Mouse (Mus musculus): ENCODE data around the gene Znhit6.

Gene Znhit6

DNA sequence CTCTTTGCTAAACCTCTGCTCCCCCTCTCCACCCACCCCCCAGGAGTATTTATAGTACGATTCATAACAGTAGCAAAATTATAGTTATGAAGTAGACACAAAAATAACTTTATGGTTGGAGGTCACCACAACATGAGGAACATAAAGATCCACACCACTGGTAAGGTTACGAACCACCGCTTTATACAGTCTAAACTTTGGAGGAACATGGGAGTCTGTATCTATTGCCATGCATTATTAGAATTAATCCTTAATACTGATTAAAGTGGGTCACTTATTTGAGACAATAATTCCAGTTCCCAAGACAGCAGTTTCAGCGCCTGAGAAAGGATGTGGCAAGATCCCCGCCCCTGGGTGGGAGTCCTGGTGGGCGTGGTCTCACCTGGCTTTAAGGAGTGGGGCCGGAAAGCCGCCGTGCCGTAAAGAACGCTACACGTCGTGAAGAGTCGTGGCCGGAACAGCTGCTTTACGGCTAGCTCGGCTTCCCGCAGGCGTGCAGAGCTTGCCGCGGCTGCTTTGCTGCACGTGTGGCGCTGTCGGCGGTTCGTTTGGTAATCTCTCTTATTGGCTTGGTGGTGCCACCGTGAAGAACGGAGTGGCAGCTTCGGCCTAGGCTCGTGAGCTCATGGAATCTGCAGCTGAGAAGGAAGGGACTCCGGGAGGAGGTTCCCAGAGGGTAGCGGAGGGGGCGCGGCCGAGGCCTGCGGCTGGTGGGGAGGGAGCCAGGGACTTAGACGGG, at the start of gene Znhit6:
Gene Znhit6 (plus strand): TSS at position 463 of the 739 bp plus-strand sequence.
- peak; percentile 87 for DNase-seq (ENCODE audit: low spot score)

DNA sequence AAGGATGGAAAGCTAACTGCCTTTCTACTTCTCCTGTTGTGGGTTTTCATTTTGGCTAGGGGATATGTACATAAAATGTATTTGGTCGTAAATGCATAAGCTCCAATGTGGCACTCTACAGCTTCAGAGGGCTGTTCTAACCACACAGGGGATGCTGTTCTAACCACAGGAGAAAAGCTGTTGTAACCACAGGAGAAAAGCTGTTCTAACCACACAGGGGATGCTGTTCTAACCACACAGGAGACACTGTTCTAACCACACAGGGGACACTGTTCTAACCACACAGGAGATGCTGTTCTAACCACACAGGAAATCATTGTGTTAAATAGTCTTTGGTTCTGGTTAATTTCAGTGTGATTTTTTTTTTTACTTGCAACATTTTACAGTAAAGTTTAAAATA, 38.1 kb upstream of the Znhit6 start:
- DNase-seq (ENCODE audit: low spot score): no peak

DNA sequence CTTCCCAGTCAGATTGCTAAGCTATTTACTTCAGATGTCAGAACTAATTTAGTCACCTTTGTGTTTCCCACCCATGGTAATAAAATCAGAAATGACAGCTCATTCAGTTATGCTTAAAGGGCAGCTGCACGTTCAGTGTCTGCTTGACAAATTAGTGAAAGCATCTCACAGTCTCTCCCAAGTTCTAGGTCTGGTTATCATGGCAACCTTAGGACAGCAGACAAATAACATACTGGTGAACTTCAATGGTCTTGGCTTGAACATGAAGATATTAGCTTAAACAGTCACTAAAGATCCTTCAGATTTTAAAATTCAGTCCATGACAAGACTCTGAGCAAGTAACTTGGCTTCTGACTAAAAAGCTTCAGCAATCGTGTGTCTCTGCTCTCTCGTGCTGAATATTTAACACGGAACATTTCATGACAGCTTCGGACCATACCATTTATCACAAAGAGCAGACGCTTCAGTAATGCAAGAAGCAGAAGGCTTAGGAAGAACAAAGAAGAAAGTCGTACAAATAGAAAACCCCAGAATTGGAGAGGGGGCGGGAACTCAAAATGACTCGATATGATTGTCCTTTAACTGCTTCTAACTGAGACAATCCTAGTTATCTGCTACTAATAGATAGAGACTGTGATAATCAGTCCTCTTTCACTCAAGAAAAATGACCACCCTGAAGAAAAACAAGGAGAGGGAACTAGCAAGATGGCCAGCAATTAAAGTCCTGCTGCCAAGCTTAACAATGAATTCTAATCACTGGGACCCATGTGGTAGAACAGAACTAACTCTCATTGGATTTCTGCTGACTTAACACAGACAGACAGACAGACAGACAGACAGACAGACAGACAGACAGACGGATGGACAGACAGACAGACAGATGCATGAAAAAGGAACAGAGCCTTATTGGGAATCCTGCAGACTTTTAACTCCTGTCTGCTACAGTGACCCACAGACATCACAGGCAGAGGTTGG, 27.3 kb upstream of the Znhit6 start:
- DNase-seq (ENCODE audit: low spot score): no peak

DNA sequence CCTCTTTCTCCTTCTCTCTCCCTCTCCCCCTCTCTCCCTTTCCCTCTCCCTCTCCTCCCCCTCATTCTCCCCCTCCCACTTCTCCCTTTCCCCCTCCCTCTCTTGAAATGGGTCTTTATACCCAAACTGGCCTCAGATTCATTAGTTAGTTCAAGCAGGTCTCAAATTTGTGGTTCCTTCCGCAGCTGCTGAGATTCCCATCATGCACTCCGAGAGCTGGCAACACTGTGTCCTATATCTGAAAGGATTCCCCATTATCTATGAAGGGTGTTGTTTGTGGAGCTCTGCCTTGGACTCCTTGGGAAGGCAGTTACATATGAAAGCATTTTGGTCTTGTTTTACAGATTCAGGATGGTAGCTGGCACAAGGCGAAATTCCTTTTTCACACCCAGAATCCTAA, 25.8 kb upstream of the Znhit6 start:
- DNase-seq (ENCODE audit: low spot score): no peak

DNA sequence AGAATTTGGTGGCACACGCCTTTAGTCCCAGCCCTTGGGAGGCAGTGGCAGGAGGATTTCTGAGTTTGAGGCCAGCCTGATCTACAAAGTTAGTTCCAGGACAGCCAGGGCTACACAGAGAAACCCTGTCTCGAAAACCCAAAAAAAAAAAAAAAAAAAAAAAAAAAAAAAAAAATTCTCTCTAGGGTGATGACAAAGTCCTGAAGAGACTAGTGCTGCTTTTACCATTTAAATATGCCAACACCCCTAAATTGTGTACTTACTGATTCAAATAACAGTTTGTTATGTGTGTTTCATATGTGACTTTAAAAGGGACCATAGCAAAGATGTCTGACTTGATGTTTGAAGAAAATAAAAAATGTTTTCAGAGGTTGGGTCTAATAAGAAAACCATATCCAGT, 21.6 kb upstream of the Znhit6 start:
- DNase-seq (ENCODE audit: low spot score): no peak

DNA sequence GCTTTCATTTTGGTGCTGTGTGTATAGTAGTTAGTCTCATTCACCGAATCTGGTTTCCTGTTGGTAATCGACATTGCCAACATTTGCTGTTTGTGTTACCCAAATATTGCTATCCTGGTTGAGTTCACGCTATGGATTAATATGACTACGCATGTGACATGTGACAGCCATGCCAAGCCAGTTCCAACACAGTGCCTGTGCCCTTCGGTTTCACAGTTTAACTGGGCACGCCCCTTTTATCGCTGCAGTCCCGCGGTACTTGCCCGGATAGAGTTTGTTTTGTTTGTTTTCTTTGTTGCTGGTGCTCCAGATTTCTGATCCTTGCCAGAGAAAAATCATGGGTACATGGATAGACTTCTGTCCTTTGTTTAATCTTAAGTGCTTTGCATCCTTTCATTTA, 19.8 kb upstream of the Znhit6 start:
- no peak for DNase-seq (ENCODE audit: low spot score)

DNA sequence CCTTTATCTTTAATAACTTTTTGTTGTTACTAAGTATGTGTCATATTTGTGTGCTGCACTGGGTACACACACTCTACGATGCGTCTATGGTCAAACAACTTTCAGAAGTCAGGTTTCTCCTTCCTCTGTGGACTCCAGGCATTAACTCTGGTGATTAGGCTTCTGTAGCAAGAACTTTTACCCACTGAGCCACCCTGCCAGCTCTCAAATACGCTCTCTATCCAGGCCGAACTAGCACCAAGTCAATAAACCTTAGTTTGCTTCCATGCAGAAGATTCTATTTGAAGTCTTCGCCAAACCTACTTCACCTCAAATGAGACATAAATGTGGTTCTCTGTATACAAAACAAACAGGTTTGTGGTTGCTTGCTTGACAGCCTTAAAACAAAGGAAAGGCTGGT, 16.3 kb upstream of the Znhit6 start:
- no peak for DNase-seq (ENCODE audit: low spot score)

DNA sequence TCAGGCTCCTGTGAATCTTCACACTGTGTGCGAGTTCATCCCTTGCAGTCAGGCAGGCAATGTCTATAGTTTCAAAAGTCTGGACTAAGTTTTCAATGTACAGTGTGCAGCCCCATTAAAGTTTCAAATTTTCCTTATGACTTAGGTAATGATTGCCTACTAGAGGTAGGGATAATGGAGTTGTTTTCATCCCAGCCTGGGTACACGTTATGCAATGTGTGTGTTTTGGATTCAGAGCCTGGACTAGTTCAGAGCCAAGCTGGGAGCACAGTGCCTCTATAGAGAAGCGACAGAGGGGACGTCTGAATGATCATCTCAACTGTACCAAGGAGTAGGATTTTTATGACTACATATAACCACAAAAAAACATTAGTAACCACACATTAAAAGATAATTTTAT, 15.9 kb upstream of the Znhit6 start:
- DNase-seq (ENCODE audit: low spot score): no peak

DNA sequence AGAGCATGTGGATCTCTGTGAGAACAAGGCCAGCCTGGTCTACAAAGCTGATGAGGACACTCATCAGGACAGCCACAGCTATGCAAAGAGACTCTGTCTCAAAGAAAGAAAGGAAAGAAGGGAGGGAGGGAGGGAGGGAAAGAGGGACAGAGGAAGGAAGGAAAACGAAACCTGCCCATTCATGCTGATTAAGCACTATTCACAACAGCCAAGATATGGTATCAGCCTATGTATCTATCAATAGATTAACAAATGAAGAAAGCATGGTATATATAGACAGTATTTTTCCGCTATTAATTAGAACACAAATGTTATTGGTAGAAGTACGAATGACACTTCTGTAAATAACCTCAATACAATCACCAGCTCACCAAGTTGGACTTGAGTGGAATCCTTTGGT, 1.5 kb upstream of the Znhit6 start:
- DNase-seq (ENCODE audit: low spot score): no peak

DNA sequence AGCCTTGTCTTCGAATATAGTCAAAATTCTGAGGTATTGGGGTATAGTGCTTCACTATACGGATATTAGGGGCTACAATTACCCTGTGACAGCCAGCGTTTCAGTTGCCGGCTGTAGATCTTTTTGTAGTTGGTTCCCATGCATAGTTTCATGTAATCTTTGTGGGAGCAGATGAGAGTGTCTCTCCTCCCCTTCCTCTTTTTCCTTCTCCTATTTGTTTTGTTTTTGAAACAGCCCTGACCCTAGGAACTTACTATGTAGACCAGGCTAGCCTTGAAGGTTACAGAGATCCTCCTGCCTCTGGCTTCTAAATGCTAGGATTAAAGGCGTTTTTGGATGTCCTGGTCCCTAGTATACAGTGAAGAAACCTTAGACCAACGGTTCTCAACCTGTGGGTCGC, 665 bp upstream of the Znhit6 start:
- DNase-seq (ENCODE audit: low spot score): no peak

DNA sequence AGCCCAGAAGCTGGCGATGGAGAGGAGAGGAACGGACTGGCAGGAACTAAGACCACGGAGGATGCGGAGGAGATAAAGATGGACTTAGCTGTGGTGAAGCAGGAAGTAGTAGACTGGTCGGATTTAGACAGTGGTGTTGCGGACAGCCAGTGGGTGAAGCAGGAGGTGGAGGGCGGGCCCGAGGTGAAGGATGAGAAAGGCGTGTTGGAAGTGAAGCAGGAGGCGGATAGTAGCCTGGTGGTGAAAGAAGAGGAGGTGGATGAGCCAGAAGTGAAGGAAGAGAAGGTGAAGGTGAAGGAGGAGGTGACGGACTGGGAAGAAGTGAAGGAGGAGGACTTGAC, 447 bp downstream of the Znhit6 start:
- no peak for DNase-seq (ENCODE audit: low spot score)

DNA sequence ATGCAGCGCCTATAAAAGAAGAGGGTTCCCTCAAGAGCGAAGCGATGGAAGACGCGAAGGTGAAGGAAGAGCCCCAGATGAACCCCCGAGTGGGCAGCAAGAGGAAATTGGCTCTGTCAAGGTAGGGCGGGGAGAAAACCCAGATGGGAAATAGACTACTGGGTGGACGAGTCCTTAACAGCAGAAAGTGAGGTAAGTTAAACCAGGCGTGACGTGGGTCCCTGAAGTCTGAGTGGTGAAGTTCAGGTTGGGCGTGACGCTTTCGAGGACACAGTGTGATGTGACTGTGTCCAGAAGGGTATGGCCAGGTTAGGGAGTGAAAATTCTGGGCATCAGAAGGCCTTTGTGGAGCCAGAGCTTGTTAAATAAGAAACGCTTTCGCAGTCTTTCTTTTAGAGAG, 871 bp downstream of the Znhit6 start:
- no peak for DNase-seq (ENCODE audit: low spot score)

DNA sequence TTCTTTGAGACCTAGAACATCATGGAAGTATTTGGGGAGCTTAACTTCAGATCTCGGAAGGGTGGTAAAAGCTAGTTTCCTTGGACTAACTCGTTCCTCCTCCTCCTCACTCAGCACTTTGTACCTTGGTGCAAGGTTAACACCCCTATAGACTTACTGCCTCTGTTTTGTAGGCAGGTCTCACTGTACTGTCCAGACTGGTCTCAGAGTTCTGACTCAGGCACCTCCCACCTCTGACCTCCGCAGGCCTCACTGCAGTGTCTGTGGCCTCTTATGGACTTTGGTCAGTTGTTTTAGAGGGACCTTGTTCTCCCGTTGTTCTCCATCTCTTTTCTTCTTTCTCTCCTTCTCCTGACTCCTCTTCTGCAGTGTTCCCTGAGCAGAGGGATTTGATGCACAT, 7.0 kb downstream of the Znhit6 start:
- no peak for DNase-seq (ENCODE audit: low spot score)

DNA sequence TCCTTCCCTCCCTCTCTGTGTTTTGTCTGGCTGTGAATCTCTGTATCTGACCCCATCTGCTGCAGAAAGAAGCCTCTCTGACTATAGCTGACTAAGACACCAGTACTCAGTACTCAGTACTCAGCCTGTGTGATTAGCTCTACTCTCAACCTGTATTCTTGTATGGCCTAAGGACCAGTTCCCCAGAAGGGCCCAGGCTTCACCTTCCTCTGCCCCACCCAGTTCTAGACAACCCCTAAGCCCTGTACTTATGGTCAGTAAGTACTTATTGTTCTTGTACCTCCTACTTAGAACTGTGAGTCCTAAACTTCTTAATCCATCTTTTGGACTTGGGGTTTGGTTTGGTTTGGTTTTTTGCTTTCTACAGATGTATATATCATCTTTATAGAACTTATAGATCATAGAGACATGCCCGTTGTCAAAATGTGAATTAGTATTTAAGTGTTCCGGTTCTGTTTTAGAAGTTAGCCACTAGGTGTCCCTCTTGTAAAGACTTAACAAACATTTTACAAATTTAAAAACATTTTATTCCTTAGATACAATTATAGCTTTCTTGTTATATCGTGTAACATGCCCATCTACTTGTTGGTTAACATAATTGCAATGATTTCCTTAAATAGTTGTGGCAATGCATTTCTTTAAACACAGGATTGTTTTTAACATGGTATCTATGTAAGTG, 7.7 kb downstream of the Znhit6 start:
- no peak for DNase-seq (ENCODE audit: low spot score)

DNA sequence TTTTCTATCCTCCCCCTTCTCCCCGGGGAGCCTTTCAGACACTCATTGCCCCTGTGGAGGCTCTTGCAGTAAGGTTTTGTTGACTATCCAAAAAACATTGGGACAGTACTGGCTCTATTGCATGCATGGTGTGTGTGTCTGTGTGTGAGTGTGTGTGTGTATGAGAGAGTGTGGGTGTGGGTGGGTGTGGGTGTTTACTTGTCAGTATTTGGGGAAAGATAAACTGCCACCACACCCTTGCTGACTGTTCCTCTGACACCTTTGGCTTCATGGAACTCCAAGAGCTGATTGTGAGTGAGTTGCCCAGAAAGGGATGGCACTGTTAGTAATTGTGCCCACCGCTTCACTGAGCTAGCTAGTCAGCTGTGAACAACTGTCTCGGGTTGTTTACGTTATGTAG, 14.6 kb downstream of the Znhit6 start:
- DNase-seq (ENCODE audit: low spot score): no peak

DNA sequence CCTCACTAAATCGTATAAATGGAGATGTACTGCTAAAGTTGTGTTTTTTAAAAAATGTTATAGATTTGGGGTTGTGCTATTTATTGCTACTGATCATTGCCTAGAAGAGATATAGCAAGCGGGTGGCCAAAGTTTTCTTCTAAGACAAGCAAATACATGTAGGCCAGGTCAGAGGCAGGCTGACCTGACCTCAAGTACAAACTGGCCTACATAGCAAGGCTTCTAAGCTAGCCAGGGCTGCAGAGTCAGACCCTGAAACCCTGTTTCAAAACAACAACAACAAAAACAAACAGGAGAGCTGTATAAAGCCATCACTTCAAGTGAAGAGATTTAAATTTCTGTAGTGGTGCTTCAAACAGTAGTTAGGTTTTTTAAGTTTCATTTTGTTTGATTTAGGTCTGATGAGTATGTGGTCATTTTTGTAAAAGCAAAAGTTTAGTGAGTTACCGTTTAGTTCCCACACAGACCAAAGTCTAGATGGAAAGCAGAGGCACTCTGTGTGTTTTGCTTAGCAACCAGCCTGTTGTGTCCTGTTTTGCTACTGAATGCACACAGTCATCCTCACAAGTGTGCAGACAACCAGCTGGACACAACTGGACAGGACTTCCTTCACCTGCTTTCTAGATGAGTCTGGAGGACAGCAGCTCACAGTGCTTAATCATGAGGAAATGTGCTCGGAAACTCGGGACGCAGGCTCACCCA, 16.0 kb downstream of the Znhit6 start:
- DNase-seq (ENCODE audit: low spot score): no peak

DNA sequence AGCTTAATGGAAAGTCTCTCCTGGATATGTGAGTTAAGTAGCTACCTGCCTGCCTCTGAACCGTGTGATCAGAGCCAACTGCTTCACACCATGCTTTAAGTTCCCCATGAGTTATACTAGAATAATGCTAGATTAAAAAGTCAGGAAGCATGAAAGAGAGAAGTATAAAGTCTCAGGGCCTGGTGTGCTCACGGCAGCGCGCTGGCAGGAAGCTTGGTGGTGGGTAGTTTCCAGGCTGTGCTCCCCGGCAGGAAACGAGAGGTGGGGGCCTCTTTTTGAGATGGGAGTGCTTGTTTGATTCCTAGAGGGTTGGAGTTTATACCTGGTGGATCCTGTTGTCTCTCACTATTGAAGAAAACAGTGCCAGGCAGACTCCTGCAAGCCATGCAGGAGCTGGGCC, 19.3 kb downstream of the Znhit6 start:
- no peak for DNase-seq (ENCODE audit: low spot score)

DNA sequence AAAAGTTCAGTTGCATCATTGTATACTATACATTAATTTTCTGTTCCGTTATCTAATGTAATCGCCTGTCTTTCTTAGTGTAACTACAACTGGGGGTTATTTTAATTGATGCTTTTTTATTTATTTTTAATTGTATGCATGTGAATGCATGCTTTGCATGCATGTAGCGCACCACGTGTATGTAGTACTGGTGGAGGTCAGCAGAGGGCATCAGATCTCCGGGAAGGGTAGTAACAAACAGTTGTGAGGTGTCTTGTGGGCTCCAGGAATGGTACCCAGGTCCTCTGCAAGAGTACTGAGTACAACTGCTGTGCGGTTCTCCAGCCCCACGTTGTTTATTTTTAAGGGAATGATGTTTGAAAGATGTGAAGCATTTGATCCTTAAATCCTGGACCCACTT, 23.1 kb downstream of the Znhit6 start:
- DNase-seq (ENCODE audit: low spot score): no peak

DNA sequence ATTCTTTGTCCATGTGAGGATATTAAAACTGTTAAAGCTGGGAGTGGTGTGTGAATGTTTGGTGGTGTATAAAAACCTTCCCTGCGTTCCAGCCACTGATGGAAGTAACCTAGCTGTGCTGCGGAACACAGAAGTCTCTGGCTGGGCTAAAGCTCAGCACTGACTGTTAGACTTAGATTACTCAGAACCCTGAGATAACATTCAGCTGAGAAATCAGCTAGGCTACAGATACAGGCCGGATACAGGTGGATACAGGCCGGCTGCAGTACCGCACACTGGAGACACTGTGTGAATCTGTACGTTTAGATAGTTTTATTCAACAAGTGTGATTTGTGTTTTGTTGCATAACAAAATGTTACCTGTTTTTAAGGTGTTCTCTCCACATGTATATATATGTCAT, 24.8 kb downstream of the Znhit6 start:
- no peak for DNase-seq (ENCODE audit: low spot score)

DNA sequence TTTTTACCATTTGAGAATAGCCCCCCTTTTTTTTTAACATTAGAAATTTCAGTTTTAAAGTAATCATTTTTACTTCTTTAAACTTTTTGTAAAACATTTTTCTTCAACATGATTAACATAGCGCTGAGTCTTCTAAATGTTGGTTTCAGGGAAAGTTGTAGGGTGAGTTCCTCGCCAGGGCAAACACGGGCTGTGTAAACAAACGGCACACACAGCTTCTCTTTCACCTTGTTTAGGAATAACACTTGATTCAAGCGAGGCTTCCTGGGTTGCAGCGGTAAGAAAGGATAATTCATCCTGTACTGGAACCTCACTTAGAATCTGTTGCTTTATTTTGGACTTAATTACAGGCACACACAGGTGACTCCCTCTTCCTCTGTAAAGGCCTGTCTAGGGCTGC, 25.3 kb downstream of the Znhit6 start:
- no peak for DNase-seq (ENCODE audit: low spot score)

DNA sequence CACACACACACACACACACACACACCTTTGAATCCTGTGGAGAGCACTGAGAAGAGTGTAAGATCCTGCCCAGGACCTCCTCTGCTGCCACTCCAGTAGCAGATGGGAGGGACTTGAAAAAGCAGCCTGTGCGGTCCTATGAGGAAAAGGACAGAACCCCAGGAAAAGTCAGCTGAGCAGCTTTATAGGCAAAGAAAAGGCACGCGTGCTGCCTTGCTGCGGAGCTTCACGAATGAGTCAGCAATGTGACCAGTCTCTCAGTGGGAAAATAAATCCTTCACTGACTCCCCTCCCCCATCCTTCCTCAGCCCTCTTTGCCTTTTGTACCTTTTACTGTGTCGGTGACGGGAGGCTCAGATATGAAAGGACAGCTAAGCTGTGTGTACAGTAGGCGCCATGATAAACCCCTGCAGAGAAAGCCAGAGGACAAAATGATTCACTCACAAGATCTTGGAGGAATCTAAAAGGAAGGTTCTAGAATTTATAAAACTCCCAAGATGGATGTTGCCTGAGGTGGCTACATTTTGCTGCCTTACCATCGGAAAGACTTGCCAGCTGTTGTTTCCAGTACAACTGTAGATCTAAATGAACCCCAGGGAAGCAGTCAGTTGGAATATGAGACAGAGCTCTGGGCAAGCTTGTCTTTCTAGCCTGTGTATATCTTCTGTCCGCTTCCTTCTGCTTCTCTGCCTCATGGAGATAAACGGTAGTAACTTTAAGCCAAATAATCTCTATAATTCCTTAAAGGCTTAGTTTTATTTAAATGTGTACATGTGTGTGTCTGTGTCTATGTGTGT, 26.6 kb downstream of the Znhit6 start:
- DNase-seq (ENCODE audit: low spot score): no peak

Data from ovary, postnatal 14 days (tissue).